Mouse (Mus musculus) adrenal gland, postnatal 10 days (tissue): ENCODE results near the gene Cxcl9. TPM values are rescaled to one million over a fixed set of nuclear protein-coding genes. Genes with fewer than 3 reads are reported as not detected.

Experiments used
- DNase-seq: peaks from one replicate; pipeline ENCODE4 v3.0.0; 2021; ENCODE audit warnings: mixed read lengths
- long read RNA-seq, 2 experiments: library from polyadenylated mRNA; stranded (forward); transcript quantifications; one replicate each; pipeline ENCODE4 v2.0.0; 2021
- total RNA-seq, 2 experiments: library from RNA; stranded (reverse); gene quantifications; 2 replicates each; pipeline ENCODE4 v1.2.3; 2021

Cxcl9 gene
- 1 to 10 TPM; 1.5 TPM for total RNA-seq
- long read RNA-seq, experiment 1, result 0 reads
- long read RNA-seq, experiment 2, result 0 reads

DNA sequence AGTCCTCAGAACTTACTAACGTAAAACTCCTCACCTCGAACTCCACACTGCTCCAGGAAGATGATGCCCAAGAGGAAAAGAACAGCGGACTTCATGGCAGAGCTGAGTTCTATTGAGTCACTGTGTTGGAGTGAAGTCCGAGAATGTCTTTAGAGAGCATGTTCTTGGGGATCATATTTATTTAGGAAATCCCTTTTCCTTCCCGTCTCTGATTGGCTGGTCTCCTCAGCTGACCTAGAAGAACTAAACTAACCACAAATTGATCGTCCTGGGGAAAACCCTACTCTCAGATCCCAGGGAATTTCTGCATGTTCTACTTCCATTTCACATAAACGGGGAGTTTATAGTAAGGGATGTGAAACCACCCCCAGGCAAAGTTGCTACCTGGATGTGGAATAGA is at the start of gene Cxcl9:
TSS of gene Cxcl9 (minus strand) at position 151 of the 400 bp plus-strand sequence.
- no peak for DNase-seq

DNA sequence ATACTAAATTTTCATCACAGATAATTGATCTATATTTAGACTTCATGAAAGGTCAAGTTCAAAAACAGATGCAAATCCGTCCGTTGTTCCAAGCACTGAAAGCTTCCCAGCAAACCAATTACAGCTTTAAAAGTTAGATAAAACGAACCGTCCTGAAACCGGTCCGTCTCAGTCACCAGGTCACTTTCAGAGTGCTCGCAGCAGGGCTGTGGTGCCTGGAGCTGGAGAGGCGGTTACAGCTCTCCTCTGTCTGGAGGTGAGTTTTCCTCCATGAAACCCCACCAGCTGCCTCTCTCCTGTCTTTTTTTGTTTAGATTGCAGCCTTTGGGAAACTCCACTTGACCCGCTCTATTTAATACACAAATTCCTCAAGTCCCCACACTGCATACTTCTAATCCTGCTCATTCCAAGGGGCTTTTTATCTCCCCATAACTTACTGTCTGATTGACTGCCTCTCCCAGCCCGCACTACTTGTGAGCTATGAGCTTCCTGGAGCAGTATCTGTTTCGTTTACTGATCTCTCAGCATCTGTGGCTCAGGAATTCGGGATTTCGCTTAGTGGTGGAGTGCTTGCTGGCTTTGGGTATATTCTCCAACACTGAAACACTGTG is 49.0 kb upstream of the Cxcl9 start:
- DNase-seq, result peak; percentile 33

DNA sequence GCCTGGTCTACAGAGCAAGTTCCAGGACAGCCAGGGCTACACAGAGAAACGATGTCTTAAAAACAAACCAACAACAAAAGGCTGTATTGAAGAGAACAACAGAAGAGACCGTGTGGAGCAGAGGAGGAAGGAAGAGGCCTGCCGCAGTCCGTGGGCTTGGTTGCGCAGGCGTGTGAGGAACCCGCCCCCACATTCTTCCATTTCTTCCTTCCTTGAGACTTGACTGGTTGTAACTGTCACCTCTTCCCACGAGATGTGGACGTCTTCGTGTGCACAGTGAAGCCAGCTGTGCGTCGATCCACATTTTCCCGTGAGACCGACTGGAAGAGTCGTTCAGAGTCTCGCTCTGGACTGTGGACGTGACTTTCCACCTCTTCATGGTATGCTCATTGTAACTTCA is 47.5 kb upstream of the Cxcl9 start:
- no peak for DNase-seq

DNA sequence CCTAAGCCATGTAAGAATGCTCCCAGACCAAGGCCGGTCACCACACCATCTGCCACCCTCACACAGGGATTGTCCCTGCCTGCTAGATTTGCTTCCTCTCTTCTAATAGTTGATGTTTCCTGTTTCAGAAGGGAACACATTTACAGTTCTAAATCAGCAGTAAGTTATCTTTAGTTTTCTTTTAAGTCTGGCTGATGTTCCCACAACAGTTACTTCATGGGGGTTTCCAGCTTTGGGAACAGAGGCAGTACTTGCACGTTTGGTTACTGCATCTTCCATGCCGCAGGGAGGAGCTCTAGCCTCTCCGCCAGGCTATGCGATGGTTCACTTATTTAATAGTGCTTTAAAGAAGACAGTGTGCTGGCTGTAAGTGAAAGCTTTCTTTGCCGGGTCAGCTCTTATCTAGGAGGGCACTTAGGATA is 46.9 kb upstream of the Cxcl9 start:
- peak; percentile 60 for DNase-seq

DNA sequence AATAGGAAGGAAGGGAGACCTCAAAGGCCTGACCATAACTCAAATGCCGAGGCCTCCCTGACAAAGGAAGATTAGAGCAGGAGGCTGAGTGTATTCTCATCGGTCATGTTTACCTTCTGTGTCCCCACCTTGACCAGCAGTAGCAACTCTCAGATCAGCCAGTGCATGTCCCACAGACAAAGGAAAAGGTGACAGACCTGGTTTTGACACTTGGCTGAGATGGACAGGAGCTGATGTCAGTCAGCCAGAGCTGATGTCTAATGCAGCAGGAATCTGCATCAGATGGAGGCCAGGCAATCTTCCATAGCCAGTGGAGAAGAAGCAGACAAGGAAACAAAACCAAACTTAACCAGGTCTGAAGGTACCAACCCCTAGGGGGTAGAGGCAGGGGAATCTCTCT is 44.7 kb upstream of the Cxcl9 start:
- no peak for DNase-seq

DNA sequence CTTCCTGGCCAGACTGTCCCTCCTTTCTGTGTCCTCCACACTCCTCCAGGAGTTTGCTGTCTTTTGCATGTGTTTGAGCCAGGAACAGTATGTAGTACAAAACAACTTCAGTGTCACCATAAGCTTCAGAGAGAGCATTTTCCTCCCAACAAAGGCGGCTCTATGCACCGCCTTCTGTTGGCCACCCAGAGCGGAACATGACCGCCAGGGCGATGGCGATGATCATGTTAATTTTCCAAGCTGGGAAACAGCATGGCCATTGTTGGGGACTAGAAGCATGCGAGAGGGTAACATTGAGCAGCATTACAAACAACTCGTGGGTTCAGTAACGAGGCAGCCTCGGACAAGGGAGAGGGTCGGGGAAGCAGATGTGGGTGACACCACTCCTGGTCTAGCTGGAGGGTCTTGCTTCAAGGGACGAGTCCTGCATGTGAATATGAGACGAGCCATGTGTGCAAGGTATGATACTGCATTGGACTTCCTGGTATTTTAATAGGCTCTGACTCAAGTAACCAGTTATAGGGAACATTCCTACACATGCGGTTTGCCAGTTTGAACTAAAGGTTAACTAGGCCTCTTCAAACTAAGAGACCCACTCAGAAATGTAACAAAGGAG is 43.6 kb upstream of the Cxcl9 start:
- DNase-seq, result no peak

DNA sequence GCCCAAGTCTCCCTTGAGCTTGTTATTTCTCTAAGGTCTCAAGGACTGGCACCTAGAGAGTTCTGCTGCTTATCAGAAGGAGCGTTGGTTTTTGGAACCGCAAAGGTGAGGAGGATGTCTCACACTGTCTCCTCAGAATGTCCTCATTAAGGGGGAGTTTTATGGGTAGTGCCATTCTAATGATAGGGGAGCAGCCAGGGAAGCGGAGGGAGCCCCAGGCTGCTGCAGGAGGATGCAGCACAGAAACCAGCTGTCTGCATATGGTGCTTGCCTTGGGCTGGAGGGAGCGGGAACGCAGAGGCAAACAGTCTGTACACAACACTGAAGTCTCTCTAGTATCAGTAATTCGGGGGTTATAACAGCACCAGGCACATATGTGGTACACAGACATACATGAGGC is 43.0 kb upstream of the Cxcl9 start:
- no peak for DNase-seq

DNA sequence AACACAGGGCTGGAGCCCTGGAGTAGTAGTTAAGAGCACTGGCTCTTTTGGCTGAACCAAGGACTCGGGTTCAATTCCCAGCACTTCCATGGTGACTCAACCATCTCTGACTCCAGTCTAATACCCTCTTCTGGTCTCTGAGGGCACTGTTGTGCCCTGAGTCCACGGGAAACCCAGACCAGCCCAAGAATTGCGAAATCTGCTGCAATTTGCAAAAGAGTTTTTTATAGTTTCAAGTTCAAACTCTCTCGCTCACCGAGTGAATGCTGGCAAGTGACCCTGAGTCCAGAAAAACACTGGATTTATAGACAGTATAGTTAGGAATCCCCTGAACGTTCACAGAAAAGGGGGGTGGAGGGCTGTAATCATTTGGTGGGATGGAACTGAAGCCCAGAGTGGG is 42.5 kb upstream of the Cxcl9 start:
- DNase-seq, result peak; percentile 26

DNA sequence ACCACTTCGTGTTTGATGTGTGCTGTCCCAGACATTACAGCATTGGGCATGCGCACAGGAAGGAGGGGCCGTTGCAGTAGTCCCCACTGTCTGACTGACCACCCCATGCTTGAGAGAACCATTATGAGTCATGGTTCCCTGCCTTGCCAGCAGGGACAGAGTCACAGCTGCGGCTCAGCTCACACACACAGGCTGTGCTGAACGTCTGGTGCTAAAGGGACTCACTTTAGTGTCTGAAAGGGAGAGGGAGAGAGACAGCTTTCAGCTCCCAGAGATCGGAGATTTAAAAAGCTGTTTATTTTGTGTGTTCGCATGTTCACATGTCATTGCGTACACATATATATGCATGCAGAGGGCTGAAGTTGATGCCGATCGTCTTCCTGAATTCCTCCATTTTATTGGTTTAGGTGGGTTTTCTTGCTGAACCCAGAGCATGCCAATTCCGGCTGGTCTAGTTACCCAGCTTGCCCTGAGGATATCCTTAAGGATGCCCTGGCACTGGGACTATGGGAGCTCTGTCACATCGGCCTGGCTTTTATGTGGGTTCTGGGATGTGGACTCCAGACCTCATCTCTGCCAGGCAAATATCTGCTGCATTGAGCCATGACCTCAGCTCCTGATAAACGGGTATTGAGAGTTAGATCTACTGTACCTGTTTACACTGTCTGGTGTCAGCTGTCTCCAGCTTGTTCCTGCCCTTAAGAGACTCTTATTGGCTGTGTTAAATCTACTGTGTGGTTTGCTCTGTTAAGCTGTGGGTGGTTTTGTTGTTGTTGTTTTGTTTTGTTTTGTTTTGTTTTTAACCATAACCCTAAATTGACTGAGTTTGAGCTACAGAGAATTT is 41.5 kb upstream of the Cxcl9 start:
- peak; percentile 60 for DNase-seq

DNA sequence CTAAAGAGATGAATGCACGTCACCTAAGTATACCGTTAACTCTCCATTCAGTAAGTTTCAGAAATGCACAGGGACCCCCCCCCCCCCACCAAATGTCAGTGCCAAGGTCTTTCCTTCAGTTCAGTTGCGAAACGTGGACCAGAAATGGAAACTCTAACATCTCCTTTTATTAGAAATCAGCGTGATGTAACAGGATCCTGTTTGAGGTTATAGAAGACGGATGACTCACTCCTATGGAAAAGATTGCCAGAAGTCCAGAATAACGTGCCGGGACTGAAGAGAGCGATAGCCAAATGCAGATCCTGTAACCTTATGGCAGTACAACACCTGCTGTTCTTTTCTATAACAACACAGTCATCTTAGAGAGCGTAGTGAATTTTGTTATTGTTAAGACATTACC is 40.5 kb upstream of the Cxcl9 start:
- peak; percentile 34 for DNase-seq

DNA sequence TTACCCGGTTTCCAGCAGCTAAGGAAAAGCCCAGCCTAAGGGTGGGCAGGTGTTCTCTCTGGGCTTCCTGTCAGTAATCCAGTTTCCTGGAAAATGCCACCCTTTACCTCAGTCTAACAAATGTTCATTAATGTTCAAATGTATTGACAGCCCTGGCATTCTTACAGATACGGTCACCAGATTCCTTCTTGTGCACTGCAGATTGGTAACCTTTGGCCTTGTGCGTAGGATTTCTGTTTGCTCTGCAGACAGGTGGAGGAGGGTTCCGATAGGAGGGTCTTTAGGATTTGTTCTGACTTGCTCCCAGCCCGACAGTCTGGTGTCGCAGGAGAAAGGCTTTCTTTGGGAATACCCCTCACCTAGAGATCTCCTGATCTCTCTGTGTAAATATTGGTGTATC is 38.7 kb upstream of the Cxcl9 start:
- DNase-seq, result no peak

DNA sequence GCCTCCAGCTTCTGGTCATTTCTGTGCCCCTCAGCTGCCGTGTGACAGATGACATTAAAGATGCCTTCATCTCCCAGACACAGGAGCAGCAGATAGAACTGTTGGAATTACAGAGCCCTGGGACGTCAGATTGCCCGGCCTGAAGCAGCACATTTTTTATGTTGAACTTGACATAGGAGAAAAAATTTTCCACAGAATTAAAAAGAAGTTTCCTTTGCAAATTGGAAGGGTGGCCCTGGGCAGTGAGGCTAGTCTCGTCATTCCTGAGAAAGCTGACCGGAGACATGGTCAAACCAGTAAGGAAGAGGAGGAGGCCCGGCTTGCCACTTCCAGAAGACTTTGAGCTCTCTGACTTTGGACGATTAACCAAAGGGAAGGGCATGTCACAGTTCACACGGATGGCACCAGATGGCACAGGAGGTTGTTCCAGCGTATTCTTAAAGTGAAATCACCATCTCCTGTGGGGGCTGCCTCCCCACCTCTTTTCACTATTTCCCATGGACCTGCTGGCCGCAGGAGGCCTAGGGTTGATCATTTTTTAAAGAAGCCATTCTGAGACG is 37.3 kb upstream of the Cxcl9 start:
- no peak for DNase-seq

DNA sequence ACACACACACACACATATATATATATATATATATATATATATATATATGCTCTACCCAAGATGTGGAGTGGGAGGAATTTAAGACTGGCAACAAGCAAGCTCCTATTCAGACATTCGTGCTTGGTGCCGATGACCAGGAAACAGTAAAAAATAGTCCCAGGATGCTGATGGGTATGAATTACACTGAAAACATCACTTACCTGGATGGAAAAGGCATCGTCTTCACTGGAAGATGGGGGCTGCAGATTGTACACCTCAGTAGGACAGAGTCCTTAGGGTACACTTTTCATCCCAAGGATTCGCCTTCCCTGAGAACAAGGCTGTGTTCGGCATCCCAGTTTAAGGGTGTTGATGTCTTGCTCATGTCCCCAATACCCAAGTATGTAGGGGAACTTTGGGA is 36.1 kb upstream of the Cxcl9 start:
- no peak for DNase-seq

DNA sequence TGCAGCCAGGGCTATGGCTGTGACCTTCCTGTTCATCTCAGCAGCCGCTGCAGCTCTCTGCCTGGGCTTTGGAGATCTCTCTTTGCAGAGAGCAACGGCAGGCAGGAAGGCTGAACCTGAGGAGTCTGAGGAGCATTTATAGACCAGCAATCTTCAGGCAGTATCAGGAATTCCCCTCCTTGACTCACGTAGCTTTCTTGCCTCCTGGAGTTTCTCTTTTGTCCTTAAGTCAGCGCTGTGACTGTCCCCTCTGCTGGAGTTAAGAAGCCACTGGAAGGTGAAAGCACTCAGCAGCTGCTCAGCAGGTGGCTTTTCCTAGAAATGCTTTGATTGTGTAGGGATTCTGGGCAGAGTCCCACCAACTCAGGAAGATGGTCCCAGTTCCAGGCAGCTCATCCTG is 35.3 kb upstream of the Cxcl9 start:
- DNase-seq, result no peak

DNA sequence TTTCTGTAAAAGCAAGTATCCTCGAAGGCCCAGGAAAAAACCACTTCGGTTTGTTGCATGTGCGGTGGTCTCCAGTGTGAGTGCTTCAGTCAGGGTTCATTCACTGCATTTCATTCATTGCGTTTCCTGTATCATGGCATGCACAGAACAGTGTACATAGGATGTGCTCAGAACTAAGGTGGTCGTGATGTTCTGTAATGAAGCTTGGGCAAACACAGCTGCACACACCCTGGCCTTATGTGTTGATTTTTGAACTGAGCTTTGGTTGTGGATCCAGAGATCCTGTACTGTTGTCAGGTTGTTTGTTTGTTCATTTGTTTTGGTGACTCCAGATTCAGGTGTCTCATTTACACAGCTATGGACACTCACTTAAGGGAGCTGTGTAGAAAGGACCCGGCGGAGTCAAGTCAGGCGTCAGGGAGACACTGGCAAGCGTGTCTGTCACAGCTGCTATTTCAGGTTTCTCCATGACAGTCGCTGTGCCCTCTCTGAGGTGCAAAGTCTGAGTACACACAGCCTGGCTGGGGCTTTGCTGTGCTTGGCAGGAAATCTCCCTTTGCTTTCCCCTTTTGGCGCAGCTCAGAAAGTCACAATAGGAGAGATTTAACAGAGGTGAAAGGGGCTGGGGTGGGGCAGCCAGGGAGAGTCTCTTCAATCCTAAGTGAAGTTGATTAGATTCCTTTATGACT is 31.0 kb upstream of the Cxcl9 start:
- no peak for DNase-seq

DNA sequence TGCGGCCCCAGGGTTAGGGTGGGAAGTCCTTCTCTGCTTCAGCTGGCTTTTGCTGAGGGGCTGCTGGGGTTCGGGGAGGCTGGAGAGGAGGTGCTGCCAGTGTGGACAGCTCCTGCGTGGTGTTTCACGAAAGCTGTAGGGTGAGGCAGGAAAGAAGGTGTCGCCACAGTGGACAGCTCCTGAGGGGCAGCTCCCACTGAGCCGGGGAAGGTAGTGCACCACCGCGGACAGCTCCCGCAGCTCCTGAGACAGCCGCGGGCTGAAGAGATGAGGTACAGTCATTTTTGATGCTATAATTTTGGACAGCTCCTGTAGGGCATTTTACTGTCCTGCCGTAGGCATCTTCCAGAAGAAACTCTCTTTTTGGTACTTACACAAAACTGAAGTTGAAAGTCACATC is 30.2 kb upstream of the Cxcl9 start:
- peak; percentile 69 for DNase-seq

DNA sequence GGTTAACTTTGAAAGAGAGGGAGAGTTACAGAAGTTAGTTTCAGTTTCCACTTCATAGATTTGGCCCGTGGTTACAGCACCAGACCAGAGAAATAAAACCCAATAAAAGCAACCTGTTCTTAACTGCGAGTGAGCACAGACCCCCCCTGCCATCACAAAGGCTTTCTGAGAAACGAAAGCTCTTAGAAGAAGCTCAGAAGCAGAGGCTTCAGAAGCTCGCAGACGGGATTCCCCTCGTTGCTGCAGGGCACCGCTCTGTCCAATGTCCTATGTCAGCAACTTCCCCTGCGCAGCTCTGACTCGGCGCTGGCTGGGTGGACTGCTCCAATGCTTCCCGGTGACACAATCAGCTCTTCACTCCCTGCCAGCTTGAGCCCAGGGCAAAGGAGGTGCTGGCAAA is 25.6 kb upstream of the Cxcl9 start:
- peak; percentile 81 for DNase-seq

DNA sequence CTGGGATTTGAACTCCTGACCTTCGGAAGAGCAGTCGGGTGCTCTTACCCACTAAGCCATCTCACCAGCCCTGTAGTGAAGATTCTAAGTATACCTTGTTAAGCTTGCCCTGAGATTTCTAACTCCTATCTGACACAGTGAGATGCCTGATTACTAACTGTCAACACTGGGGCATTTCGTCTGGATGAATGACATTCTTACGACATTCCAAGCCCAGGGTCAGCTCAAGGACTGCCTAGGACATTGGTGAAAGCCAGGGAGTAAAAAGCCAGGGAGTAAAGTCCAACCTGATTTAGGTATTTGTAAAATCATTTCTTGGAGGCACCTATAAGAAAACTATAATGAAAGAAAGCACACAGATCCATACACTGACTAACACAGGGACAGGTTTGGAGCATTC is 24.8 kb upstream of the Cxcl9 start:
- DNase-seq, result peak; percentile 29

DNA sequence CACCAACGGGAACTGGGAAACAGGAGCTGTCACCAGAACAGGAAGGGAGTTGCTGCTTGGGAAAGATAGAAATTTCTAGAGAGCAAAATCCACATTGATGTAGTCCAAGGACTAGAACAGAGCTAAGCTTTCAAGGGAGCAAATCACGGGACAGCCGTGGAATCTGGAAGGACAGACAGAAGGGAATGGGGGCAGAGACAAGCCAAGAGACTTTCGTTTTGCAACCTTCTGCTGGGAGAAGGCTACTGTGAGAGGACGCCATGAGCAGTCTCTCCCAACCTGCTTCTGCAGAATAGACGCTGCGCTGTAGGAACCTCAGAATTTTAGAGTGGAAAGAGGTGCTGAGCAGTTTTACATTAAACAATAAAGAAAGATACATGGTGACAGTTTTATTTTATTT is 21.9 kb upstream of the Cxcl9 start:
- no peak for DNase-seq

DNA sequence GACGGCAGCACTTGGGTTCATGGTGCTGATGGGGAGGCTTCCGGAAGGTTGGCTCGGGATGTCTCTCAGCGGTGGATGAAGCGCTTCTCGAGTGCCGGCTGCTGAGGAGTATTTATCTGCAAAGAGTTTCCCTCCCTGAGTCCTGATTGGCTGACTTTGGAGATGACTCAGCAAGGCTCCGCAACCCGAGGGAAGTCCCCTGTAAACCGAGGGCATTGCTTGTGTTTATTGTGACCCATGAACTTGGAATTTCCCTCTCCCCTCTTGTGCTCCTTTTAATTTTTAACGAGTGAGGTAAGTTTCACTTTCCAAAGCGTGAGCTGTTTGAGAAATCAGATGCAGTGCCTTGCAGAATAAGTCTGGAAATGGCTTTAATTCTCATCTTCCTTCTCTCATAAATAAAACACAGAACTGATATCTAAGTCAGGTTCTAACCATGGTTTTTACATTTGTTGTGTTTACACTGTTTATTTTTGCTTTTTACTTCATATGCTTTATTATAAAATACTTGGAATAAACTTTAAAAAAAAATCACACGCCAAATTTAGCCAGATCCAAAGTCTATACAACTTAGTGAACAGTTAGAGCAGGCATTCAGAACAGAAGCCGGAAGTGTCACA is 21.0 kb upstream of the Cxcl9 start, which contains the start of gene Cxcl10:
TSS of gene Cxcl10 (minus strand) at position 96 of the 620 bp plus-strand sequence.
- DNase-seq, result peak; percentile 74

DNA sequence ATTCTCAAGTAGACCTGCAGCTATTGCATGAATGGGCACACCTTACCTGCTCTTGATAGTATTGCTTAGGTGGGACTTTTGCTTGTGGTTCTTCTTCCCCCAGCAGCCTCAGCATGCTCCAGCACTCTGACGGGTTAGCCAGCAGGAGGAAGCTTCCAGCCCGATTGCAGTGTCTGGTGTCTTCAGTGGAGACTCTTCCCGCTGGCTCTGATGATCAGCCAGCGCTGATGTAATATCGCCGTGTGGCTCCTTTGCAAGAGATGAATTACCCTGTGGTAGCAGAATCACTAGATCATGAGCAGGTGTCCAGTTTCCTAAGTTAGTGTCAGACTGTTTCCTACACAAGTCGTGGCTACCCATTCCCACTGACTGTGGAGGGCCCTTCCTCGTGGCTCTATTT is 17.1 kb upstream of the Cxcl9 start:
- no peak for DNase-seq

DNA sequence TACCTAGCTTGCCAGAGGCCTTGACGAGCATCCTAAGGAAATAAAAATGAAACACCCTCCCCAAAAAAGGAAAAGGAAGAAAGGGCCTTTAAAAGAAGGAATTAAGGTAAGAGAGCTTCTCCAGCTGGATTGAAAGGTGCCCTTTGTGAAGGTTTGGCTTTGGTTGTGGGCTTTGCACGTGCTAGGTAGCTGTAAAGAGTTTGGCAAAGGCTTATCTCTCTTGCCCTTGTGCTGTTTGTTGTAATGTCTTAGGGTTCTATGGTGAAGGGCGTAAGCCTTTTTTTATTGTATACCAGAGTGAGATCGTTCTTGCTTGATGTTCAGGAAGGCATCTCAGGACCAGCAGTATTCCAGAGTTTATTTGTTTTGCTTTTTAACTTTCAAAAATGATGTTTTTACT is 12.7 kb upstream of the Cxcl9 start:
- peak; percentile 33 for DNase-seq
